Mouse (Mus musculus) lung, postnatal 4 days (tissue): Measurements from ENCODE around the gene Olfr391-ps.

Experiments
- DNase-seq, 2 experiments: peaks; one replicate each; pipeline ENCODE4 v3.0.0; 2021

The Olfr391-ps gene

GRCm38 (mm10) chr11:73802952-73803351 lies at the start of gene Olfr391-ps:
Olfr391-ps (minus strand) TSS chr11:73803052.
- no peak for DNase-seq

GRCm38 (mm10) chr11:73851354-73851753 lies 48.5 kb upstream of the Olfr391-ps start, which contains the start of gene Olfr393:
Olfr393 (minus strand) TSS chr11:73851454.
- no peak for DNase-seq

- DNase-seq: no peak
Measured at GRCm38 (mm10) chr11:73816949-73817348, 14.1 kb upstream of the Olfr391-ps start, which contains the start of gene Olfr392. Olfr392 (minus strand) TSS chr11:73817049.

- no peak for DNase-seq
Measured at GRCm38 (mm10) chr11:73782664-73783063, 20.2 kb downstream of the Olfr391-ps start, which contains the start of gene Olfr390. Olfr390 (plus strand) TSS chr11:73782964.

- no peak for DNase-seq
Measured at GRCm38 (mm10) chr11:73780613-73781012, 22.2 kb downstream of the Olfr391-ps start, which contains the start of gene Olfr389. Olfr389 (minus strand) TSS chr11:73780713.

GRCm38 (mm10) chr11:73759115-73759514 lies 43.7 kb downstream of the Olfr391-ps start:
- DNase-seq: no peak
